Mouse (Mus musculus): Measurements from ENCODE around the gene Nhlrc3. TPM values are rescaled to one million over a fixed set of nuclear protein-coding genes. Genes with fewer than 3 reads are reported as not detected.
A peak's percentile ranks its signal among the peaks of the same experiment; 100 is the strongest.

Gene Nhlrc3
- polyA plus RNA-seq, 1 experiment: 10.7 TPM

DNA sequence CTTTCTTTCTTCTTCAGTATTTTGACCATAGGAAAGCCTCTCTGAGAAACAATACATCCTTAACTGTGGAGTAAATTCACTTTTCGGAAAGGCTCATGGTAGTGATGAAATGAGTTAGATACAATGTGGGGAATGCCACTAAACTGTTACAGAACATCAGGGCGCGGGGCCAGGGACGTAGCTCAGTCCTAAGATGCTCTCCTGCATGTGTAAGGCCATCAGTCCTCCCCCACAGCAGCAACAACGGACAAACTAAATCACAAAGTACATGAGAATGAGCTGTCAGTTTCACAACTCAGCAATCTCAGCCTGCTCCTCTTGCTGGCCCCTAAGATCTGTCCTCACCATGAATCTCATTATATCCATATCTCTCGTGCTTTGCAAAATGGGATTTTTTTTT lies 8.6 kb downstream of the Nhlrc3 start:
- DNase-seq (ENCODE audit: low read depth): no peak

DNA sequence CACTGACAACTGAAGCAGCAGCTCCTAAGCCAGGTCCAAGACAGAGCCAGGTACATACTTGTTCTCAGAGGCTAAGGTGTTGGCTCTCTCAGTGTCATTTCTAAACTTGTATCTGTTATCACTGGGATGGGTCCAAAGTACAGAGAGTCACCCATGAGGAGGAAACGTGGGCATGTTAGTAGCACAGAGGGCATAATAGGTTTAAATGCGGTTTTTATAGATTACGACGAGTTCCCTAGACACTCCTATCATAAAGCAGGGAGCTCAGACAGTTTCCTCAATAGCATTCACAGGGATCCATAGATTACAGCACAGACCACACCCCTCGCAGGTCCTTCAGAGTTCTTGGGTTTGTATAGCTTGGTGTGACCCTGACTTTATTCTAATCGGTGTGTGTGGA lies 9.1 kb downstream of the Nhlrc3 start:
- DNase-seq (ENCODE audit: low read depth): peak; percentile 75

DNA sequence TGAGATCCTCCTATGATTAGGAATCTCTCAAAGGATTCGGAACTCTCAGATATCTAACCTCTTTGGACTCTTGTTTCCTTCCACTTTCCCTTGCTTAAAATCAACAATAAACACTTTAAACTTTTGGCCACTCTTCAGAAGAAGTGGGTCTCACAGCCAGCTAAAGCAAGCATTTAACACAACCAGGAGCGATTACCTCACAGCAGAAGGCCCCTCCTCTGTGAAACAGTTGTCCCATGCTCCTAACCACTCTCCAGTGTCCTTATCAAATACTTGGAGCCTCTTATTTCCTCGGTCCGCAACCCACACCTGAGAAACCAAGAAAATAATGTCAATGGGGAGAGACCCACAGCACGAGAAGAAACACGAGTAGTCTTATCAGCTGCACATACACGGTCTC lies 9.8 kb downstream of the Nhlrc3 start:
- no peak for DNase-seq (ENCODE audit: low read depth)

DNA sequence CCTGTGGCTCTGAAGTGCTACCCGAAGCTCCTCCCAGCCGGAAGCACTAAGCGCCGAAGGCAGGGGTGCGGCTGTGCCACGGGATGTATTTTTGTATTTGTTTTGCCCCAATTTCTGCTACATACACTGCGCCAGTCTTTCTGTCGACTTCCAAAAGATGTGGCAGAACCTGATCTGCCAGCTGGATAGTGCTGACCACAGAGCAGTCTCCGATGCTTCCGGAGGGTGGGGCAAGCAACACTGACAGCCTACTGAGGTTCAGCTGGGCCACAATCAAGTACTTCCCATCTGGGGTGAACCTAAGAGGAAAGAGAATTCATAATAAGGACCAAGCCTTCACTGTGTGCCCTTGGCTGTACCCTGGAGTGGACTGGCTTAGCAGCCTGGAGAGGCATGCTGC lies 10.8 kb downstream of the Nhlrc3 start:
- no peak for DNase-seq (ENCODE audit: low read depth)

DNA sequence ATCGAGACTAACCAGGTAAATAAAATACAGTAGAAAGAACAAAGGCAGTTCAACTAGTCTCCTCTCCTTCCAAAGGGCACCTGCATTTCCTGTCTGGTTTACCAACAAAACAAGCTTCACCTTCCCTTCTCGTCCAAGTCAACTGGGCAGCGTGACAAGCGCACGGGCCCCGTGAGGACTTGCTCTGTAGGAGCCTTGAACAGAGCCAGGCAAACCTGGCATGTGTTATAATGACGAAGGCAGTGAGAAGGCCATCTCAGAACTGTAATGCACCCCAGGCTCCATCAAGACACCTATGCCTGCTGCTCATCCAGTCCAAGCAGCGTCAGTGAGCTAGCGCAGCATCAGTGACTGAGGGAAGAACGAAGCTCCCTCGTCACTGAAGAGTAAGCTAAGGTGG lies 12.5 kb downstream of the Nhlrc3 start:
- no peak for DNase-seq (ENCODE audit: low read depth)

DNA sequence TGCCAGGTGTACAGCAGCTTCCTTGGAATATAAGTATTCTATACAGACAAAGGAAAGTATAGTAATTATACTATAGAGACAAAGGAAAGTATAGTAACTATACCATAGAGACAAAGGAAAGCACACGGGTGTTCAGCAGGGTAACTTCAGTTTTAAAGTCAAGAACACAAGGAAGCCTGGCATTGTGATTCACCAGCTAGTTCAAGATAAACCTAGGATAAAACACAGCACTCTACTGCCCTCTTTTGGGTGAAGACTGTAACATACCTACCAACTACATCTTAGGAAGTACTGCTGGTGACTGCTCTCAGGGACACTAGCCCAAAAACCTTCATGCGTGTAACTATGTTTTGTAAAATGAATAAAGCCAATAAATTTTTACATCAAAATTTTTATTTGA lies 14.9 kb downstream of the Nhlrc3 start:
- DNase-seq (ENCODE audit: low read depth): no peak

DNA sequence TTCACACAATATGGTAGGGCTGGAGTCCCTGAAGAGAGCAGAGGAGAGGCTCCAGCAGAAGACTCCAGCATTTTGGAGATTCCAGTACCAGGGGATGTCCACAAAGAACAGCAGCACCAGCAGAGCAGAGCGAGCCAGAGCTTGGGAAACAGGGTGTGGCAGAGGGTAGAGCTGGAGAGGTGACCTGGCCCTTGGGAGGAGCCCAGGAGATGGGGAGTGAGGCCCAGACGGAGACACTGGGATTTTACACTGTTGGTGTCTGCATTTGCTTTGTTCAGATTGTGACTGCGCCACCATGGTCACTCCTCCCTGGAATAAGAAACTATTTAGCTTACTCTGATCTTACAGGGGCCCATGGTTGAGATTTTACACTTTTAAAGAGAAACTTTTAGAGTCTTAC lies 16.3 kb downstream of the Nhlrc3 start:
- no peak for DNase-seq (ENCODE audit: low read depth)

DNA sequence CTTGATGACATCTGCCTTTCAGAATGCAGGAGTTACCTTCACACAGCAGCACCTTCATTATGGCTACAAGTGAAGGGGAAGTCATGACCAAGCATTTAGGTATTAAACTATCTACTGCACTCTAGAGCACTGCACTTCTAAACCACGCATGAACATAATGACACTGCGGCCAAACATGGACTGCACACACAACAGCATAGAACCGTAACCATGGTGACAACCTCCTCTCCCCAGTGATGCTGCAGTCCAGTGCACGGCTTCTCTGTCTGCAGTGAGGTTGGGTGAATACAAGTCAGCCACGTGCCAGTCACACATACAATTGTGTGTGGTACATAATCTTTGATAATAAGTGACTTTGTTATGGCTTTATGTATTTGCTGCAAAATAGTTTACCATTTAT lies 17.6 kb downstream of the Nhlrc3 start:
- no peak for DNase-seq (ENCODE audit: low read depth)

DNA sequence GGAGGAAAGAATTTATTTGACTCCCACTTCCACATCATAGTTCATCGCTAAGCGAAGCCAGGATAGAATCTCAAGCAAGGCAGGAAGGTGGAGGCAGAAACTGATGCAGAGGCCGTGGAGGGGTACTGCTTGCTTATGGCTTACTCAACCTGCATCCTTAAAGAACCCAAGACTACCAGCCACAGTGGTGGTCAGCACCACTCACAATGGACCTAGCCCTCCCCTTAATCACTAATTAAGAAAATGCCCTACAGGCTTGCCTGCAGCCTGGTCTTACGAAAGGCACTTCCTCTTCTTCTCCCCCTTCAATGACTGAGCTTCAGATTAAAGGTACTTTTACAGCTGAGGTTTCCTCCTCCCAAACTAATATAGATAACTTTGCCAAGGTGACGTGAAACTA lies 26.6 kb downstream of the Nhlrc3 start:
- DNase-seq (ENCODE audit: low read depth): no peak

DNA sequence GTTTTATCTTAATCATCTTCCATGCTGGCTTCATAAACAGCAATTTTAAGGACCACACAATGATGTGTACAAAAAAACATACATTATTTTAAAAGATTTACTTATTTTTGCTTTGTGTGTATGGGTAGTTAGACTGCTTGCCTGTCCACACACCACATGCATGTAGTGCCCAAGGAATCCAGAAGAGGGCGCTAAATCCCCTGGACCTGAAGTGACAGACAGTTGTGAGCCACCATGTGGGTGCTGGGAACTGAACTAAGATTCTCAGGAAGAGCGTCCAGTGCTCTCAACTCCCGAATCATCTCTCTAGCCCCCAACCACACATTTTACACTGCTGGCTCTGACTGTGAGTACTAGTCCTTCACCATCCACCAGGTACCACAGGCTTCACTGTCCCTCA lies 28.5 kb downstream of the Nhlrc3 start:
- no peak for DNase-seq (ENCODE audit: low read depth)

DNA sequence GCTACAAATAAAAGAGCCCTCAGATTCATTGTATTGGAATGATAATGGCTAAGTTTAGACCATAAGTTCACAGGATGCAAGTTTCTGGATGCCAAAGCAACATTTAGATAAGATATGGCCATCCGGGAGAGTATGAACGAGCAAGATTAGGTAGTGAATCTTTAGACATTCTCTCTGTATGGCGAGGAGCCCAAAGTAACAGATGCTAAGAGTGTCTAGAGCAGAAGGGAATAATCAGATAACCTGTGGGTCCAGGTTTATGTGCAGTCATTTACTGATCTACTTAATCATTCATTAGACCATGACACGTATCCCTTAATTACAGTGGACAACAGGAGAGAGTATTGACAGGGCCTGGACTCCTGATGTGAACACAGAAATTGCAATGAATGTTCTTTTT lies 39.6 kb downstream of the Nhlrc3 start:
- no peak for DNase-seq (ENCODE audit: low read depth)

DNA sequence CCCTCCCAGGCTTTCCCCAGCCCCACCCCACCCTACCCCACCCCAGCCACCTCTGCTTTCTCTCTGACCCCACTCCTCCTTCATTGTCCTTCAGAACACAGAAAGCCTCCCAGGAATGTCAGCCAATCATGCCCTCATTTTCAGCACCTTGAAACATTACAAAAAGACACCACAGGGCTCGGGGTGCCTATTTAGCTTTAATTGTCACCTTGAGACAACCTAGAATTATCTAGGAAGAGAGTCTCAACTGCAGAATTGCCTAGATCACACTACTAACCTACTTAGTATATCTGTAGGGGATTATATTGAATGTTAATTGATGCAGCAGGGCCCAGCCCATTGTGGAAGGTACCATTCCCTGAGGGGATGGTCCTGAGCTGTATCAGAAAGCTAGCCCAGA lies 40.4 kb downstream of the Nhlrc3 start:
- no peak for DNase-seq (ENCODE audit: low read depth)

DNA sequence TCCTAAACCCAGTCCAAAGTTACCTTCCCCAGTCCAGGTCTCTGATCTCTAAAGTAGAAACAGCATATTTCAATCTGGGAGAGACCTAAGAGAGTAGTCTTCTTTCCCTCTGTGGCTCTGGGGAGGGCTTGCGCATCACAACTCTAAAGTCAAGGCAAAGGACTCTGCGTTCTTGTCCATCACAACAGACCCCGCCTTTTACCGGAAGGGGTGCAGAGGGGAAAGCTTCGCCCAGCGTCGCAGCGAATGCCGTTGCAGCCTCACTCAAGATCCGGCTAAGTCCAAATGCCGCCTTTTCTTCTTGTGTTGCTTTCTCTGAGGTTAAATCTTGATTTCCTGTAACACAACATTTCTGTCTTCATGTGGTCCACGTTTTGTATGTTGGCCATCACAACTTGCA lies 41.5 kb downstream of the Nhlrc3 start:
- no peak for DNase-seq (ENCODE audit: low read depth)

DNA sequence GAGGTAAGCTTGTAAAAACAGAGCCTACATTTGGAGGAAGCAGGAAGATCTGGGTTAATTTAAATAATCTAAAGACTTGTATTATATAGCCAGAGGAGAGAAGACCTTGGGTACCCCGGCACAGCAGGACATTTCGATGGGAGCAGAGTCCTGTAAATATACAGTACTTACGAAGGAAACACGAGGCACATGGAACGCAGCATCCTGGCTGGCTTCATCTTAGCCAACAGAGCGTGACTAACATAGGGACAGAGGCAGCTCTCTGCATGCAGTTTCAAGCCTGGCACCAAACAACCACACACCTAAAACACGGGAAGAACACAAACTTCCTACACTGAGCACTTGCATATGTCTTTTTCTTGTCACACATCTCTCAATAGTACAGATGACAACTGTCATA lies 45.4 kb downstream of the Nhlrc3 start:
- DNase-seq (ENCODE audit: low read depth): no peak

DNA sequence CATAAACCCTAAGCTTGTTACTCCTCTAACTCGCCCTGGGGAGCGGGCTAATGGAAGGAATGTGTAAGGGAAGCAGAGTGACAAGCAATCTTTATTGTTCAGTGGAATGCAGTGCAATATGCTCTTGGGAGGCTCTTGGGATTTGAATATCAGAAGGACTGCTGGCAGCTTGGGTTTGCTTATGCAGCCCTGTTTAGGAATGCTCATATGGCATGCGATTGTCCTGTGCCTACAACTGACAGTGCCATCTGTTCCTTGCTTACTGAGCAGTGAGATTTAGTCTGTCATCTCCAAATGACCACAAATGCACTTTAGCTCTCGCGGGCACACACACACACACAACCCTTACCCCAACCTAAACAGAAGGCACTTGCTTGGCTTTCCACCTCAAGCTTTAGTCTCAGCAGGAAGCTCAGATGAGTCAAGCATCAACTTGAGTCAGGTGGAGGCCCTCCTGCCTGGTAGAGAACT lies 47.1 kb downstream of the Nhlrc3 start:
- no peak for DNase-seq (ENCODE audit: low read depth)

DNA sequence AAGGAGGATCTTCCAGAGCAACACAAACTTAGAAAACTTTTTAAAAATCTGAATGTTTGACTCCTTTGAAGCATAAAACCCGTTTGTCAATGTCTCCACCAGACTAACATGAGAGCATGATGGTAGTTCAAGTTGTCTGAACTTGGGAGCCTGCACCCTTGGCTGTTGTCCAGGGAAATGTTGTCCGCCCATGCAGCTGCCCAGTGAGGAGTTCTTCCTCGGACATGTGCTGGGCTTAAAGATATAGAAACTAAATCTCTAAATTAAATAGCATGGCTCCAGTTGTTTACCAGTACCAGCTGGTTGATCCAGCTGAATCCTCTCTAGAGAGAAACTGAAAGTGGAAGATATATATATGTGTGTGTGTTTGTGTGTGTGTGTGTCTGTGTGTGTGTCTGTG lies 49.2 kb downstream of the Nhlrc3 start:
- DNase-seq (ENCODE audit: low read depth): no peak

DNA sequence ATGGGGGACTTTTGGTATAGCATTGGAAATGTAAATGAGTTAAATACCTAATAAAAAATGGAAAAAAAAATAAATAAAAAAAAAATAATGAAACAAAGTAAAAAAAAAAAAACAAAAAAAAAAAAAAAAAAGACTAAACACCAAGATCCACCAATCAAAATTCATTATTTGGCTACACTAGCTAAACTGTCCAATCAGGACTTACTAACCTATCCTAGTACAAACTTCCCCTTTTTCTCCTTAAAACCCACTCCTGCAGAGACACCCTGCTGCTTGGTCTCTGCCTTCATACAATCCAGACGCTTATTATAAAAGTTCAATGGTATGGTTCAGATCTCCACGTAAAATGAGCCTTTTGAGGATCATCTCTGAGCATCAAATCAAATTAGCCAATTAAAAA lies 49.7 kb downstream of the Nhlrc3 start:
- DNase-seq (ENCODE audit: low read depth): no peak

DNA sequence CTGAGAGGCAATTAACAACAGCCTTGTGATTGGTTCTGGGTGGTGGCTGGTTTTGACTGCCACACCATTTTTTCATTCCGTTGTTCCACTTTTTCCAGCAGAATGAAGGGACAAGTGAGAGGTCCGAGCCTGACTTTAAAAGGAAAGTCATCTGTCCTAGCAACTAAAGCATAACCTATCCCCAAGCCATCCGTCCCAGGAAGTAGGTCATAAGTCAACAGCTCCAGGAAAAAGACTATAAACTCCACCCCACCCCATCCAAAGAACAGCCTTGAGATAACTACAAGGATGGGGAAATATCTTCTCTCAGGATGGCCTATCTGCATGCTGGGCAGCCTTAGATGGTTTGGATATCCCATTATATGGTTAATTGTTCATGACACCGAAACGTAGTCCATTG lies 50.9 kb downstream of the Nhlrc3 start:
- DNase-seq (ENCODE audit: low read depth): no peak

DNA sequence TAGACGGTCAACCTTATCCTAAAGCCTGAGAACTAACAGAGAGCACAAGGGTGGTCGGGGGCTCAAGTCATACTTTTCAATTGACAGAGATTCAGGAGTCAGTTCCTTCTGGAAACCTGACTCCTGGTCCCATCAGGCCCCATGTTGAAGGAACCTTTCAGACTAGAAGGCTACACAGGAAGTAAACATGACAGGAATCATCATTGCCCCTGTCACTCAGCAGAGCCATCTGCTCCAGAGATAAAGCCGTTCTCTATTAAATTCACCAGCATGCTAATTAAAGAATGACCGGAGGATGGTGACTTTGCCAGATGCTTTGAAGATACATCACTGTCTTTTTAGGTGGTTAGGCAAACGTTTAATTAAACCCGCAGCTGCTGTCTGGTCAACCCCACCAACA lies 53.1 kb downstream of the Nhlrc3 start:
- DNase-seq (ENCODE audit: low read depth): no peak

DNA sequence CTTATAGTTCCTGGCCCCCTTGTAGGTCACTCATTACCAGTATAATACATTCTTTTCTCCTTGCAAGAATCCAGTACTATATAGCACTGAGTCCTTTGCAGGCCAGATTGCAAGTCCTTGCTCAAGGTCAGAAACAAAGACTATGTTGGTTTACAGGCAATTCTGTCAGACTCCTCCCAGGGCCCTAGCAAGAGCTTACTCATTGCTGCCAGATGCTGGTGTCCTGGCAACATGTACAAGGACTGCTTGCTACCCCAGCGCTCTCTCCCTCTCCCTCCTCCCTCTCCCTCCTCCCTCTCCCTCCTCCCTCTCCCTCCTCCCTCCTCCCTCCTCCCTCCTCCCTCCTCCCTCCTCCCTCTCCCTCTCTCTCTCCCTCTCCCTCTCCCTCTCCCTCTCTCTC lies 56.0 kb downstream of the Nhlrc3 start:
- DNase-seq (ENCODE audit: low read depth): no peak

Other genes starting within 250 kb of the Nhlrc3 start
- gene Proser1, start 334 bp upstream of the Nhlrc3 start, polyA plus RNA-seq (2012; rRNA removed): 6.7 and 13.5 TPM in 2 replicates
- 0.38 and 1.2 TPM in 2 replicates for gene Stoml3, start 25.3 kb upstream of the Nhlrc3 start, polyA plus RNA-seq (2012; rRNA removed)
- 3.0 and 3.3 TPM in 2 replicates for gene Frem2, start 194.0 kb upstream of the Nhlrc3 start, polyA plus RNA-seq (2012; rRNA removed)